Mouse (Mus musculus) cerebellum, adult 2 months (tissue): Measurements from ENCODE around the gene Lrrc36. TPM values are rescaled to one million over a fixed set of nuclear protein-coding genes. Genes with fewer than 3 reads are reported as not detected.

ENCODE experiments used
- DNase-seq, 2 experiments: peaks; one replicate each; pipeline ENCODE4 v3.0.0; 2021
- H3K27ac ChIP-seq: fragments of 200-500 bp; 2 replicates; pipeline ENCODE4 v1.5.1; 2012; ENCODE audit warnings: low read length, control low read depth, inconsistent platforms; ENCODE audit not compliant: insufficient read depth
- H3K27me3 ChIP-seq: fragments of 200-500 bp; 2 replicates; pipeline ENCODE4 v1.6.1; 2012; ENCODE audit warnings: inconsistent platforms, mild to moderate bottlenecking, low read length, moderate library complexity; ENCODE audit not compliant: control insufficient read depth, insufficient read depth
- H3K4me1 ChIP-seq: fragments of 200-500 bp; 2 replicates; pipeline ENCODE4 v1.6.1; 2011; ENCODE audit warnings: low read length; ENCODE audit not compliant: control insufficient read depth, insufficient read depth
- H3K4me3 ChIP-seq: fragments of 200-500 bp; replicated peaks from 2 replicates; pipeline ENCODE3; 2011; ENCODE audit warnings: mild to moderate bottlenecking, low read depth, low read length, control low read depth; ENCODE audit not compliant: insufficient read depth
- CTCF ChIP-seq: fragments of 200-500 bp; IDR thresholded peaks from 2 replicates; pipeline ENCODE4 v1.5.1; 2011; ENCODE audit warnings: low read depth, mild to moderate bottlenecking, control low read depth, low read length, moderate library complexity, borderline replicate concordance; ENCODE audit not compliant: insufficient read depth
- POLR2A ChIP-seq: fragments of 200-500 bp; IDR thresholded peaks from 2 replicates; pipeline ENCODE4 v1.6.1; 2011; ENCODE audit warnings: low read length, control low read depth, borderline replicate concordance; ENCODE audit not compliant: insufficient read depth
- WGBS: fragments of 180-500 bp; shearing (Covaris S2); methylation state at CpG from one replicate; pipeline ENCODE4 v1.1.7; 2018; 5-methylcytosine and 5-hydroxymethylcytosine counted together
- polyA plus RNA-seq: library from polyadenylated mRNA; depleted of rRNA; stranded (reverse); fragments of >200 nt; gene quantifications from 2 replicates; pipeline ENCODE4 v1.2.3, GENCODE M21; 2012; rRNA removed

The Lrrc36 gene
- polyA plus RNA-seq, 1 experiment, result 0.65 TPM

DNA sequence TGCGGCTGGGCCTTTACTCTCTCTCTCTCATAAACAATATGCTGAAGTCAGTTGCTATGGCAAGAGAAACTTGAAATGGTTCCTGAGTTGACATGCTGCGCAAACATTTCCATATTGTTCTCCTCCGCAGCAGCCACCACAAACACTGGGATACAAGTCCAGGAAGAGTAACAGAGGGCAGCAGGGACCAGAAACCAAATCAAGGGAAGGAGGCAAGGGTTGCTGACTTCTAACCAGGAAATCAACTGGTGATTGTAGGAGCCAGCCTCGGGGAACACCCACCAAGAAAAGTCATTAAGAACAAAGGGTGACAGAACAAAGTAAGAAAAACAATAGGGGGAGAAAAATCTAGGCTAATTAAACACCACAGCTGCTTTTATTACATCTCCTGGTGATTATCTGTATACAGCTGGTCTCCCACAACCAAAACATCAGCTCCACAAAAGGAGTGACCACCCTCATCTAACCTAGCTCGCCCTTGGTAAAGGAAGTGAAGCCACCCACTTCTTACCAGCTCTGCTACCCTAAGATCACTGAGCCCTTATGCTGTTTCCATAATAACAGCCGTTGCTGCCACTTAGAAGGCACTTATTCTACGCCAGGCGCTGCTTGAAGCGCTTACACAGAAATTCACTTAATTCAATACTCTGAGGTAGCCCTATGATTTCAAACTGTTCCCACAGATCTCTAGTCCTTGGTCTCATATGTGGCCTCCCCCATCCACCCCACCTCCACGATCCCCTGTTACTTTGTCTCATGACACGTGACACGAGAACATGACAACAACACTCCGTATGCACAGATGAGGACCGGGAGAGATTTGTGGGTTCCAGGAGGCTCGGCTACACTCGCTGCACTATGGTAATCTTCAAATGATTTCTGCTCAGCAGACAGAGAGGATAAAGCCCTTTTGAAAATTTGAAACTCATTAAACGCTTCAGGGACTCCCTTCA, 82.3 kb downstream of the Lrrc36 start:
- Histone ChIP-seq H3K4me1 (peaks cover 2% of the 10 kb centered on the region; the same call in 1 of the 2 replicates), H3K4me3 (peak overlapping the region; percentile 67), H3K27ac (no peak overlapping the region), H3K27me3 (no peaks in the 10 kb centered on the region)
- 40% methylated on average over 17 of the region's 17 CpGs for WGBS
- TF ChIP-seq POLR2A (no peak), CTCF (no peak)
- DNase-seq, result peak in 1 of 2 experiments; percentile 25

DNA sequence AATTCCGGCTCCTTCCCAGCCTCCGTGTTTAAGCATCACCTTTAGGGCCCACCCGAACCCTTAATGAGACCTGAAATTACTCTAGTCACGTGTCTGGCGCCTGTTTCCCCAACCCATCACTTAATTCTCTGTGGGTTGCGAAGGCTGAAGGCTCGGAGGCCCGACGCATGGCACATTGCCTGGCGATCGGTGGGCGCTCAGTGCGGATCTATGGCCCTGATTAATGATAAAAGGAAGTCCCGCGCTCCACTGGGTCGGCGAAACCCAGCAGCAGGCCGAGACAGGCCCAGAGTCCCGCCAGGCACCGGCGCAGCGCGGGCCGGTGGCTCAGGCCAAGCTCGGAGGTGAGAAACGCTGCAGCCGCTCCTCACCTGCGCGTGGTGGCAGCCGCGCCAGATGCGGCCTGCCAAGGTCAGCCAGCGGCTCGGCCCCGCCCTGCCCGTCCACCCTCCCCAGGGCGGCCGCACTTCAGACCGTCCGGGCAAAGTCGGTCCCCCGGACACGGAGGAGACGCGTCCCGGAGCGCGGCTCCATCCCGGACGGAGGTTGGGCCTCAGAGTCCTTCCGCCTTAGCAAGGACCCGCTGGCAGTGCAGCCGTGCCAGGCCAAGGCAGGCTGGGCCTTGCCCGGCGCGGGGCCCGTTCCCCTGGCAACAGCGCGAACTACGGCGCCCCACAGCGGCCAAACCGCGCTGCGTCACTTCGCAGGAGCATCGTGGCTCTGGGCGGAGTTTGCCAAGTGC, 83.2 kb downstream of the Lrrc36 start, which contains the start of gene Zdhhc1:
TSS of gene Zdhhc1 (minus strand) at position 464 of the 742 bp plus-strand sequence.
- Histone ChIP-seq H3K4me3 (peak within 1 kb of the TSS; percentile 67), H3K27ac (peak within 1 kb of the TSS; percentile 47), H3K27me3 (no peaks in the 10 kb centered on the region), H3K4me1 (peaks cover 2% of the 10 kb centered on the region; the same call in 1 of the 2 replicates)
- under 1% methylated on average over 68 of the region's 68 CpGs for WGBS
- DNase-seq, result peak; percentile 92 to 94
- TF ChIP-seq POLR2A (peak; percentile 46; the same call in 1 of the 2 replicates), CTCF (peak; percentile 49; the same call in 1 of the 2 replicates)

DNA sequence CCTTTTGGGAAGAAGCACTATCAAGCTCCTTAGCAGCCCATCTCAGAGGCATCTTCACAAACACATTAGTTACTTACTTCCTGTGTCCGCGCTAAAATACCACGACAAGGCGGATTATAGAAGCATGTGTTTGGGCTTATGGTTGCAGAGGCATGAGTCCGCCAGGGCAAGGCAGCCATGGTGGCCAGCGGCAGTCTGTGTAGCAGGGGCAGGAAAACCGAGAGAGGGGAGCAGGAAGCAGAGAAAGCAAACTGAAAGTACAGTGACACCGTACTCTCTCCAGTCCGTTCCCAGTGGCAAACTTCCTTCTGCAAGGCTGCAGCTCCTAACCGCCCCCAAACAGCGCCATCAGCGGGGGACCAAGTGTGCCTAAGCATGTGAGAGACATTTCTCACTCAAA, 86.4 kb downstream of the Lrrc36 start:
- H3K4me1 ChIP-seq, result peaks cover 2% of the 10 kb centered on the region; the same call in 1 of the 2 replicates
- 85% methylated on average over 12 of the region's 12 CpGs for WGBS
- H3K27ac ChIP-seq, result no peak overlapping the region
- DNase-seq, result no peak
- TF ChIP-seq POLR2A (no peak), CTCF (no peak)
- H3K27me3 ChIP-seq, result no peaks in the 10 kb centered on the region
- H3K4me3 ChIP-seq, result no peak overlapping the region

DNA sequence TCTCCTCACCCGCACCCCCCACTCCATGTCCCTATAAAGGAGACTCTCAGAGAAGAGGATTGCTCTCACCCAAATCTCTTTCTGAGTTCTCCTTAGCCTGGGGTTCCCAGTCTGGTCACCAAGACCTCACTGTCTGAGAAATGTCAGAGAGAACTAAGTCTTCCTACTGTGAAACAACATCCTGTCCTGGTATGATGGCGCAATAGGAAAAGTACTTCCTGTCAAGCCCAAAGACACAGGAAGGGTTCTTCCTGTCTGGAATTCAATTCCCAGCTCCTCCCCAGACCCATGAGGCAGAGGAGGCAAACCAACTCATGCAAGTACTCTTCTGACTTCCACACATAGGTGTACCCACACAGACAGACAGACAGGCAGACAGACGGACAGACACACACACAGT, 91.2 kb downstream of the Lrrc36 start:
- 95% methylated on average over 3 of the region's 3 CpGs for WGBS
- Histone ChIP-seq H3K27me3 (no peaks in the 10 kb centered on the region), H3K27ac (no peak overlapping the region), H3K4me1 (no peaks in the 10 kb centered on the region), H3K4me3 (no peak overlapping the region)
- TF ChIP-seq CTCF, result no peak
- TF ChIP-seq POLR2A, result no peak
- no peak for DNase-seq

DNA sequence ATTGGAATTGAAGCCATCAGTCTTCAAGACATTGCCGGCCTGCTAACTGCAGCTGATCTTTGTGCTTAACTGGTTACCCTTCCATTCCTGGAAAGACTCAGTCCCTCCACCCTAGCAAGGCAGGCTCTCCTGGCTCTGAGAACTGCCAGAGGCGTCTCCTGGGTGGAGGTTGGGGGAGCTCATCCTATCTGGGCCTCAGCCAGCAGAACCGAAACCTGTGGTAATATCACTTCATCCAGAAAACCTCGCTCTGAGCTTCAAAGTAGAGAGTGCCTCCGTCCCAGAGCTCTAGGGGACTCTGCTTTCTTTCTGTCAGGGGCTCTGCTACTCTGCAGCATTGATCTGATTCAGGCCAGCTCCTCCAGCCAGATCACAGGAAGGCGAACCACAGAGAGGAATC, 93.6 kb downstream of the Lrrc36 start:
- H3K4me3 ChIP-seq, result no peak overlapping the region

DNA sequence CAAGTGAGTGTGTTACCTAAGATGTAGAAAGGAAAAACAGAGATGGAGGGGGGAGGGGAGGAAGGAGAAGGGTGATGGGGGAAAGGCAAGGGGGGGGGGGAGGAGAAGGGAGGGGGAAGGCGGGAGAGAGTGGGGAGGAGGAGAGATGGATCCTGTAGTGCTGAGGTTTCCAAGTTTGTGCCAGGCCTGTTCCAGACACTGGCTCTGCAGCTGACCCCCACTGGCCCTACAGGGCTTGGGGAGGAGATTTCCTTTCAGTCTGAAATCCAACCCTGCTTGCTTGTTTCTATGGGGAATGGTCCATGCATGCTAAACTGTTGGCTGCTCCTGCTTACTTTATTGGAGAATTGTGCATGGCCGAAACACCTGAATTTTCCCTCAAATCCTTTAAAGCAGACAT, 95.4 kb downstream of the Lrrc36 start:
- Histone ChIP-seq H3K4me3 (no peak overlapping the region), H3K27me3 (no peaks in the 10 kb centered on the region), H3K27ac (no peak overlapping the region), H3K4me1 (no peaks in the 10 kb centered on the region)
- no peak for DNase-seq
- no peak for TF ChIP-seq CTCF
- TF ChIP-seq POLR2A, result no peak
- WGBS, result 54% methylated on average over 1 of the region's 2 CpGs

More for the DNA sequence above, 93.6 kb downstream of the Lrrc36 start:
- TF ChIP-seq POLR2A (no peak), CTCF (no peak)
- Histone ChIP-seq H3K4me1 (no peaks in the 10 kb centered on the region), H3K27ac (no peak overlapping the region), H3K27me3 (no peaks in the 10 kb centered on the region)
- DNase-seq, result no peak
- 66% methylated on average over 6 of the region's 6 CpGs for WGBS

DNA sequence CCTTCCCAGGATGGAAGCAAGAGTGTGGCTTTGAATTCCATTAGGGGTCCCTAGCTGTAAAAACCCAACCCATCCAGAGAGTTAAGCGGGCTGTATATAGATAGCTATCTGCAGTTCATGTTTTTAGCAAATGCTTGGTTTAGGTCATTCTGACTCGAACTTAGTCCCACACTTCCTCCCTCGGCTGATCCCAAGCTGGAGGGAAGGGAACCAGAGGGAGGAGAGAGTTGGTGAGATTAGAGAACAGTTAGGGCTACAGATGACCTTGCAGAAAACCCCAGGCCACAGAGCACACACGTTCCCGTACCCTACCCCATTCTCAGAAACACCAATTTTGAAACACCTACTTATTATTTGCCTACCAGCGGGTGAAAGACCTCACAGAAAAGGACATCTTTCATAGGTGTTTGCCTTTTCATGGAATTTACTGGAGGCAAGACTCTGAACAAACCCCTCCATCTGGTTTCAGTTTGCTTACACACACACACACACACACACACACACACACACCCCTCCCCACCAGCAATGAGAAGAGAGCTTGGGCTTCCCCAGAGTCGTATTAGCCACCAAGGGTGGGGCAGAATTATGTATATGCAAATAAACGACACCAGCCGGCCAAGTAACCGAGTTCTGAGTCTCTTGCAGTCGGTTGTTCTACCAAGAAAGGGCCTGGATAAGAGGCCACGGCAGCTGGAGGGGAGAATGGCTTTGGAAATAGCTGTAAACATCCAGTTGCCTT, 96.8 kb downstream of the Lrrc36 start:
- DNase-seq, result no peak
- no peak for TF ChIP-seq CTCF
- TF ChIP-seq POLR2A, result no peak
- 63% methylated on average over 12 of the region's 12 CpGs for WGBS
- Histone ChIP-seq H3K4me3 (no peak overlapping the region), H3K4me1 (no peaks in the 10 kb centered on the region), H3K27me3 (no peaks in the 10 kb centered on the region), H3K27ac (no peak overlapping the region)

Other genes with a start within 250 kb of the Lrrc36 start
- 14.5 and 15.1 TPM in 2 replicates for gene Cbfb, start 242.9 kb upstream of the Lrrc36 start, polyA plus RNA-seq
- 34.9 and 36.4 TPM in 2 replicates for gene D230025D16Rik, start 188.4 kb upstream of the Lrrc36 start, polyA plus RNA-seq
- 5.2 and 6.3 TPM in 2 replicates for gene B3gnt9, start 158.4 kb upstream of the Lrrc36 start, polyA plus RNA-seq
- gene Tradd, start 149.0 kb upstream of the Lrrc36 start, polyA plus RNA-seq, result 10.3 and 12.1 TPM in 2 replicates
- gene Fbxl8, start 148.9 kb upstream of the Lrrc36 start, polyA plus RNA-seq, result 1.7 and 2.1 TPM in 2 replicates
- gene Hsf4, start 143.8 kb upstream of the Lrrc36 start, polyA plus RNA-seq, result 18.4 and 24.5 TPM in 2 replicates
- 8.8 and 10.4 TPM in 2 replicates for gene Nol3, start 137.4 kb upstream of the Lrrc36 start, polyA plus RNA-seq
- 25.1 and 27.4 TPM in 2 replicates for gene 4931428F04Rik, start 123.7 kb upstream of the Lrrc36 start, polyA plus RNA-seq
- 17.0 and 20.0 TPM in 2 replicates for gene Exoc3l, start 117.5 kb upstream of the Lrrc36 start, polyA plus RNA-seq
- gene E2f4, start 115.9 kb upstream of the Lrrc36 start, polyA plus RNA-seq, result 81.6 and 91.5 TPM in 2 replicates
- 12.4 and 15.2 TPM in 2 replicates for gene Elmo3, start 108.0 kb upstream of the Lrrc36 start, polyA plus RNA-seq
- gene Lrrc29, start 87.3 kb upstream of the Lrrc36 start, polyA plus RNA-seq, result 5.0 and 6.3 TPM in 2 replicates
- 106 and 110 TPM in 2 replicates for gene Tmem208, start 87.2 kb upstream of the Lrrc36 start, polyA plus RNA-seq
- 4.0 and 4.2 TPM in 2 replicates for gene Fhod1, start 65.6 kb upstream of the Lrrc36 start, polyA plus RNA-seq
- gene Slc9a5, start 64.7 kb upstream of the Lrrc36 start, polyA plus RNA-seq, result 51.7 and 62.0 TPM in 2 replicates
- gene Plekhg4, start 40.3 kb upstream of the Lrrc36 start, polyA plus RNA-seq, result 11.0 and 13.5 TPM in 2 replicates
- gene Kctd19, start 69 bp upstream of the Lrrc36 start, polyA plus RNA-seq, result 0.05 TPM in 1 of 2 replicates, not detected in the other
- gene Tppp3, start 58.0 kb downstream of the Lrrc36 start, polyA plus RNA-seq, result 286 and 297 TPM in 2 replicates
- gene Zdhhc1, start 83.3 kb downstream of the Lrrc36 start, polyA plus RNA-seq, result 64.7 and 67.9 TPM in 2 replicates
- gene Hsd11b2, start 105.2 kb downstream of the Lrrc36 start, polyA plus RNA-seq, result 0.08 TPM in 1 of 2 replicates, not detected in the other
- 333 and 336 TPM in 2 replicates for gene Atp6v0d1, start 152.5 kb downstream of the Lrrc36 start, polyA plus RNA-seq
- gene Ripor1, start 191.7 kb downstream of the Lrrc36 start, polyA plus RNA-seq, result 33.4 and 35.9 TPM in 2 replicates
- 41.6 and 45.7 TPM in 2 replicates for gene Ctcf, start 223.0 kb downstream of the Lrrc36 start, polyA plus RNA-seq
- gene Agrp, start 223.8 kb downstream of the Lrrc36 start, polyA plus RNA-seq, result 0.36 and 1.00 TPM in 2 replicates